Mouse (Mus musculus) kidney, postnatal 25 days (tissue): ENCODE measurements at regions not wholly inside any gene's neighbourhood (a gene's known extent, or its start where the extent isn't known, plus 50 kb on each side); places are given as distances from the start of the nearest gene placed in this dataset.
A peak's percentile ranks its signal among the peaks of the same experiment; 100 is the strongest.

Source experiments
- DNase-seq, 2 experiments: peaks; one replicate each; pipeline ENCODE4 v3.0.0; 2021; ENCODE audit warnings: mixed read lengths in 2 of 2

DNA sequence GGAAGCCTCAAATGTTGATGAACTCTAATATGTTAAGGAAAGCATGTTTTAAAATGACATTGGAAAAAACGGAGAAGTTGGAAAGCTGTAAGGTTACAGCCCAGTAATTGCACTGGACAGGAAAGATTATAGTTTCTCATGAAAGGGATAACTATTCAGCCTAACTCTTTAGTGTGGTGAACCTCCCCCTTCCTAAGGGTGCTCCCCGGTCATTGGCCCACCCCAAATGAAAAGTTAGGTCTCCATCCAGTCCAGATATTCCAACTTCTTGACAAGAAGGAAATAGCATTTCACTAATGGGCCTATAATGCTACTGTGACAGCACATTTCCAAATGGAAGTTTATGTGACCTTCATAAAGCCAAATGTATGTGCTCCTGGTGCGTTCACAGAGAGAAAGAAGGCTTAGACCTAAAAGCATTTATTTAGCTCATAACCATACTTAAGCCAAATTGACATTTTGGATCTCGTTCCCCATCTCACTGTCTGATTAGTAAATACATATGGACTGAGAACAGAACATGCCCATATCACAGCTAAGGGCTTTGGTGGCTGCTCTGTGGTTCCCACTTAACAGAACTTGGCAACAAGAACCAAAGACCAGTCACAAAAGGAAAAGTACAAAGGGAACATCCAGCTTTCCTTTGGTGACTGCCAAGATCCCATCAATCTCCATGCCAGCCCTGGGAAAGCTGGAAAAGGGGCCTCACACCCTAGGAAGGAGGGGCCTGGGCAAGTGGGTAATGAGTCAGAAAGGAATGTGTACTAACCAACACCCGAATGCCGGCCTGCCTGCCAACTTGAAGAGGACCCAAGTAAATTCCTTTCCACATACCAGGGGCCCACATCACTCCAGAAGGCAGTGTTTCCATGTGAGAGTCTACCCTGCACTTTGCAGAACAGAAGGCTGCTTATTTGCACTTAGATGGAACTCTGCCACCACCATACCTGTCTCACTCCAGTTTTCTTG lies 155.1 kb upstream of the Chst7 start:
- DNase-seq = peak; percentile 66 to 84

DNA sequence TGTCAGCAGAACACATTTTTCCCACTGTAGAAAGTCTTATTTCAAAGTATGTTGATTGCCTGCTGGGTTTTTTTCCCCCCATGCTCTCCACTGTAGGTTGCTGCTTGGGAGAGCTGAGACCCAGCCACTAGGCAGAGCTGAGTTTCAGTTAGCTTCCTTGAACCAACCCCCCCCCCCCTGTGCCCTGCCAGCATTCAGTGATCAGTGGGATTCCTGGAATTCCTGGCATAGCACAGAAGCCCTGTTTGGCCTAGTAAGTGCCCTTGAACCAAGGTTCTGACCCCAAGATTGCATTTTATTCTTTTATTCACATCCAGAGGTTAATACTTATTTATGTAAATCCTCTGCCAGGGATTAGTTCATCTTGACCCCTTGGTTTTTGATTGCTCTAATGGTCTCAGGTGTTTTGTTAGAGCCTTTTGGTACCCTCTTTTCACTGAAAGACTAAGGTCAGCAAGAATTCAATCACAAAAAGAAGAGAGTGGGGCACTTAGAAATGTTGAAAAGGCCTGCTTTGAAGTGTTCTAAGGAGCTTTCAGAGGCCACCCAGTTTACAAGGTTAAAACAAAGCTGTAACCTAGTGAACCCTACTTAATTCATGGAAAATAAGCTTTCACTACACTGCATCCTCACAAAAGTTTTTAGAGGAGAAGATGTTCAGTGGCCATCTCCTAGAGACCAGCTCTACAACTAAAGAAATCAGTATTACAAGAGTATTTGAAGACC lies 152.6 kb upstream of the Chst7 start:
- DNase-seq = peak; percentile 9 to 40

DNA sequence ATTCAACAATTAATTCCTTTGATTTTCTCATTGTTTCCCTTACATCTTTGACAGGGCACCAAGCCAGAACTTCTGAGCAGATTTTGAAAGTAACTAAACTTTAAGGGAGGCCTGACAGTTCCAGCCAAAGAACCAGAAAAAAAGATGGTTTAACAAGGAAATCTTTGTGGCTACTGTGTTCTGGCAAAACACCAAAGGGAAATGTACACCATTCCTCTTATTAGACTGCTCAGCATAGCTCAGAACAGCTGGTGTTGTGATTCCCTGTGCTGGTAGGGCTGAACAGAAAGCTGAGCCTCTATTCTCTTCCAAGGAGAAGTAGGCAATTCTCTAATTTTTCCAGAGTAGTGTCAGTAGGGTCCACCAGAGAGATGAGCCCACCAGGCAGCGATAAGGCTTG lies 142.4 kb upstream of the Chst7 start:
- DNase-seq = no peak

DNA sequence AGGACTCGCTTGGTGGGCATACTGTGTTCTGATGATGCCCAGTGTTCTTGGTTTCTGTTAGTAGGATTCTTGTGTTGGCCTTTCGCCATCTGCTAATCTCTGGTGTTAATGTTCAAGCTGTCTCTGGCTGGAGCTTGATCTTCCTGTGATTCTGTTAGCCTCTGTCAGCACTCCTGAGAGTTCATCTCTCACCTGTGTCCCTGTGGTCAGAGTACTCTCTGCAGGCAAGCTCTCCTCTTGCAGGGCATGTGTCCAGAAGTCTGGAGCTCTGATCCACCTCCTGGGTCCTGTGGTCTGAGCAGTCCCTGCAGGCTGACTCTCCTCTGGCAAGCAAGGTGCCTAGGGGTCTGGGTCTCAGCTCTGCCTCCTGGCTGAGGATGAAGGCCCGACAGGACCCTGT lies 130.0 kb upstream of the Chst7 start:
- peak; percentile 61 to 66 for DNase-seq

DNA sequence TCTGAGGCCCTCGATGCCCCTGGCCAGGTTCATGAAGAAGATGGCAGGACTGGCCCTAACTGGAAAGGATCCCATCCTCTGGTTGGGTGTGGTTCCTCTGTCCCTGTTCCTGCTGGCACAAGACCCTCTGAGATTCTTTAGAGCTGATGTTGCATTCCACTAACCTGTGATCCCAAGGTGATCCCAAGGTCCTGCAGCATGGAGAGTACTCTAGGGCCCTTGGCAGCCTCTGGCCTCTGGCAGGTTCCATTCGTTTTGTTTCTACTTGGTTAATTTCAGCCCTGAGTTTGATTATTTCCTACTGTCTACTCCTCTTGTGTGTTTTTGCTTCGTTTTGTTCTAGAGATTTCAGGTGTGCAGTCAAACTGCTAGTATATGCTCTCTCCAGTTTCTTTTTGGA lies 129.5 kb upstream of the Chst7 start:
- peak; percentile 12 to 37 for DNase-seq

DNA sequence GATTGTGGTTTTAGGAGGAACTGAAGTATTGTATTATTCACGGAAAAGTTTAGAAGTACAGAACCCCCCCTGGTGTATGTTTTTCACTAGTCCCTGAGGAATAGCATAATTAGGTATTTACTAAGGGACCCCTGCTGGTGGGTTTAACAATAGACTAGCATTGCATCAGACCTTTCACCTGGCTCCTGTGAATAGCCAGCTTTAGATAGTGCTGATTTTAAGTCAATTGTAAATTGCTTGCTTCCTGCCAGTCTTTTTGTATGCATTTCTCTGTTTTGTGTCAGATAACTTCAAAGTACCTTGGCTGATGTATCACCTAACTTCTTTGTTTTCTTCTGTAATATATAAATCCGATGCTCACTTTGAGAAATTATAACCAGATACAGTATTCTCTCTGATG lies 116.1 kb upstream of the Chst7 start:
- DNase-seq = no peak
